Mouse (Mus musculus): Measurements from ENCODE around the gene Il11.

DNA sequence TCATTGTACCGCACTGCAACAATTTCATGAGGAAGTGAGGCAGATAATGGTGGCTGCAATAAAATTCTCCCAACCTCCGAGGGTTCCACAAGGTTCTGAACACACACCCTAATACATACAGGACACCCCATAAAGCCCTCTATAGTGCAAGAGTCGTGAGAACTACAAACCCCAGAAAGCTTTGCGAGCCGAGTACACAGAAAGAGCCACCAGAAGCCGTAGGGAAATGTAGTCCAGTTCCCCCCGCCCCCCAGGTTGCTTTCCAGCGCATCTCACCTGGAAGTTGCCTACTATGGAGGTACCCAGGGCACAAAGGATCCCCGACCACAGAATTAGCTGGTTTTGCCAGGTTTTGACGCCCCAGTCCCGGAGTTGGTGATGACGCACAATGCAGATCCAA lies 59.2 kb downstream of the Il11 start:
- TF ChIP-seq CTCF (IDR thresholded peaks at IDR 0.05; ENCODE audit: low read depth) (no peak), EP300 (IDR thresholded peaks at IDR 0.05; ENCODE audit: low read depth) (no peak)
